Mouse (Mus musculus): ENCODE results near the gene Nfic.

Gene Nfic

DNA sequence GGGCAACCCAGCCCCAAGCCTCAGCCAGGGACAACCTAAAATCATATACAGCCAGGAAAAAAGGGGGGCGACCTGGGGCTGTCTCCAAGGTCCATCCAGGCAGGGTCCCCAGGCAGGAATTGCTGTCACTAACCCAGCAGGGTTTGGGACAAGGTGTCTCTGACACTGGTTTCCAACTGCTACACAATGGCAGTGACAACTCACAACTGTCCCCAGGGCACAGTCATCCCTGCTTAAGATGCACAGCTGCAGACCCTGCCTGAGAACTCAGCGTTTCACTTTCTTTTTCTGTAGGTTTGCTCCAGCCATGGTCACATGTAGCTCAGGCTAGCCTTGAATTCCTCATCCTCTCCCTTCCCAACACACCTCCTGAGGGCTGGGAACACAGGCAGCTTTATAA is 26.3 kb downstream of the Nfic start:
- no peak for DNase-seq

DNA sequence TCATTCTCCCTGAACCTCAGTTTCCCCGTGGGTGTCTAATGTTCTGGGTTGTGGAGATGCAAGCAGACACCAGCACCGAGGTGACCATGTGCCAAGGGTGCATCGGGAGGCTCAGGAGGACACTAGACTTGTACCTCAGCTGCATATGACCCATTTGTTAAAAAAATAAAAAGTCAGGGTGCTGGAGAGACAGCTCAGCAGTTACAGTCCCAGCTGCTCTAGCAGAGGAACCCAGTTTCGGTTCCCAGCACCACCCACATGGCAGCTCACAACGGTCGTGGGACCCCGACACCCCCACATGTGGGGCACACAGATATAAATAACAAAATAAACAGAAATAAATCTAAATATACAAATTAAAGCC is 26.9 kb downstream of the Nfic start:
- DNase-seq: no peak

- DNase-seq: no peak
These were observed 27.5 kb downstream of the Nfic start for GRCm38 (mm10) chr10:81427804-81428506.

DNA sequence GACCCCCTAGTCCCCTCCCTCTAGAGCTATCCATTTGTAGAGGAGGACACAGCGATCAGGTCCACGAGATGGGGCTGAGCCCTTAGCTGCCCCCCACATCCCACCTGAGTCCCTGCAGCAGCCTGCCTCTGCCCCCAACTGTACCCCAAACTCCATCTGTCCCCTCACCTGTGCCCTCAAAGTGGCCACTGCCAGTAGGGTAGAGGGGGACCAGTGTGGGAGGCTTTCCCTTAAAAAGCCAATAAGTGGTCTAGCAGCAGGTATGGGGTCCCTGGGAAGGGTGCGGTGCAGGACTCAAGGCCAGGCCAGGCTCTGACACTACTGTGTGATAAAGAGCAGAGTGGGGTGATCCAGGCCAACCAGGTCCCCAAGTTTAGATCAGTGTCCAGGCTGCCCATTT is 28.1 kb downstream of the Nfic start:
- DNase-seq: peak in 1 of 2 experiments; percentile 8

- DNase-seq: peak in 1 of 2 experiments; percentile 16
These were observed 28.5 kb downstream of the Nfic start for GRCm38 (mm10) chr10:81426897-81427296.

DNA sequence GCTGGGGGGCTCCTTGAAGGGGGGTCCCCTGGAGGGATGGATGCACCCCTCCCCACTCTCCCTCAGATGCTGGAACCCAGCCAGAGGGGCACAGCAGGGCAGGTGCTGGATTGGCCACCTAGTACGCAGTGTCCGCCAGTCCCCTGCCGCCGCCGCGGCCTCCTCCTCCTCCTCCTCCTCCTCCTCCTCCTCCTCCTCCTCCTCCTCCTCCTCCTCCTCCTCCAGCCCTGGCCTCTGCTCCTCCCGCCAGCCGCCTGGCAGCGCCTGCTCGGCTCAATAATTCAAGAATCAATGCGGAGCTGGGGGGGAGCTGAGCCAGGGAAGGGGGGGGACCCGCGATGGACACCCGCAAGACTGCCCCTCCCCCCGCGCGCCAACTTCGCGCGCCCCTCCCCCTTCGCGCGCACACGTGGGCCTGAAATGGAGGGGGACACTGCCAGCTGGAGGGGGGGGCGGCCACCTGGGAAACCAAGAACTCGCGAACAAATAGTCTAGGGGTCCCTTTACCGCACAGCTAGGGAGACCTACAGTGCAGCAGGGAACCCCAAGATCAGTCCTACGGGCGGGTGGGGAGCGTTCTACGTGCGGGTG is 29.3 kb downstream of the Nfic start:
- DNase-seq: peak in 1 of 2 experiments; percentile 2

DNA sequence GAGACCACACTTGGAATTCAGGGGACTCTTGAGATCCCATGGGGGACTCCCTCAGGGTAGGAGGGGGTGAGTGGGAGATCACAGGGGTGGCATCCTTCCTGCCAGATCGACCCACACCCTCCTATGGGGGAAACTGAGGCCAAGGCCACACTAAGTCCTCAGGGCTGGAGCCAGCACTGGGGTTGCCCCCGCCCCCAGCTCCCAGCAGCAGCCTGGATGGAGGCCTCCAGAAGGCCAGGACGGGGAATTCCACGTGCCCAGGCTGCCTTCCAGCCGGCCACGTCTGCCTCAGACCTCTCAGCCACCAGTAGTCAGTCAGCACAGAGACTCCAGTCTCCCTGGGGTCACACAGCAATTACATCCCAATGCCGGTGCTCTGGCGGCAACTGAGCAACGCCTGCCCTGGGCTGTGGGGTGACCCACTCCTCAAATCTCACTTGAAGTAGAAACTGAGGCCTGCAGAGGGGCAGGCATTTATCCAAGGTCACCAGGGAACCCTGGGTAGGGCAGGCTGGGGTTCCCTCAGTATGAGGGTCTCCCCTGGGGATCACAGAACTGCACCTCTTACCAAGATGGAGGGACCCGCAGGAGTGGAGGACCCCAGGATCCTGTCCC is 30.1 kb downstream of the Nfic start:
- peak; percentile 4 to 6 for DNase-seq

- DNase-seq: peak; percentile 5 to 10
These were observed 31.0 kb downstream of the Nfic start for GRCm38 (mm10) chr10:81424246-81425051.

GRCm38 (mm10) chr10:81423476-81424245 is 31.8 kb downstream of the Nfic start:
- DNase-seq: peak in 1 of 2 experiments; percentile 0

GRCm38 (mm10) chr10:81422661-81423217 is 32.7 kb downstream of the Nfic start:
- DNase-seq: no peak

DNA sequence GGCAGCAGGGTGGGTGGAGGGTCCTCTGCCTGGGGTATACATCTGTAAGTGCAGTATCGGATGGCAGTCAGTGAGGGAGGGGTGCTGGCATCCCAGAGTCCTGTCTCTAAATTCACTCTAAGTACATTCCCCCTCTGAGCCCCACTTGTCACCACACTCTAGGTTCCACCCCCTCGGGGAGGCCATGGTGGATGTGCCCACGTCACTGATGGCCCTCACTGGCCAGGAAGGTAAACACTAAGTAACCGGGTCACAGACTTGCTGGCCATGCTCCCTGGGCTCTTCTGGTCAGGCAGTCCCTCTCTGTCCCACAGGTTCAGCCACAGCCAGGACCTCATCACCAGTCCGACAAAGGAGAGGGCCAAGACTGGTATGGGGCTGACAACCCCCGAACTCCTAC is 33.2 kb downstream of the Nfic start:
- peak; percentile 0 to 3 for DNase-seq

DNA sequence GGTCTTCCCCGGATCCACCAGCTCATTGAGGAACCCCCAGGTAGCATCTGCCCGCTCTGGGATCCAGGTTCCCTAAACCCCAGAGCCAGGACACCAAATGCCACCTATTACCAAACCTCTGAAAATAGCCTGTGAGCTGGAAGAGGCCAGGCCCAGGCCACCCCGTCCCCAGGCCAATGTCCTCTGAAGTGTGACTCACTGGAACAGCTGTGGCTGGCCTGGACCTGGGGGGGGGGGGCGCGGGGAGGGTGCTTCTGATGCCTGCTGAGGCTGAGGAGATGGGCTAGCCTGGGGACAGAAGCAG is 33.7 kb downstream of the Nfic start:
- DNase-seq: peak in 1 of 2 experiments; percentile 2

DNA sequence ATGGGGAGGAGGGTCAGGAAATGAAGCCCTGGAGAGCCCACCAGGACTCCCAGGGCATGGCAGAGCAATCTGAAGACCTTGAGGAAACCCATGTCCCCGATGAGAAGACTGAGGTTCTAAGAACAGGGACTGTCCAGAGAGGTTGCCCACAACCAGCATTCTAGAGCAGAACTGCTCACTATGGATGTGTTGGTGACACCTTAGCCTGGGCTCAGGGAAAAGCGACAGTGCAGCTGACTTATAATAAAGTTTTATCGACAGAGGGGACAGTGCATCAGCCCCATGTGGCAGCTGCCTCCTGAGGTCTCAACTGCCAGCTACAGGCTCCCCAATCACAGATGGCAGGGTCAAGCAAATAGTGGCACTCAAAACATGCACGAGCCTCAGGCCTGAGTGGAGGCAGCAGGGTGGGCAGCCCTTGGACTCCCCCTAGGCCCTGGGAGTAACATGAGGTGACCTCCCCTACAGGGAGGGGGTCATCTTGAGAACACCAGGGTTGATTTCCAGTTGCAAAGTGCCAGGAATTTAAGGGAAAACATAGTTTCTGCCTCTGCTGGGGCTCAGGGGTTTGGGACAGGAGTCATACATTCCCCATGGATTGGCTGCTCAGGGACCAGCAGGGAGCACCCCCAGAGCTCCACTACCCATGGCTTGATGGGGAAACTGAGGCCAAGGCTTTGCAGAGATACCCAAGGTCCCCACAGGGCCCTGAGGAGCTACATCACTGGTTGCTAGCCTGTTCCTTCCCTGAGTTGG is 34.2 kb downstream of the Nfic start:
- DNase-seq: peak; percentile 0 to 1

- peak; percentile 3 to 4 for DNase-seq
These were observed 35.2 kb downstream of the Nfic start for GRCm38 (mm10) chr10:81420191-81420767.

GRCm38 (mm10) chr10:81419111-81419928 is 36.1 kb downstream of the Nfic start:
- peak; percentile 0 to 1 for DNase-seq

DNA sequence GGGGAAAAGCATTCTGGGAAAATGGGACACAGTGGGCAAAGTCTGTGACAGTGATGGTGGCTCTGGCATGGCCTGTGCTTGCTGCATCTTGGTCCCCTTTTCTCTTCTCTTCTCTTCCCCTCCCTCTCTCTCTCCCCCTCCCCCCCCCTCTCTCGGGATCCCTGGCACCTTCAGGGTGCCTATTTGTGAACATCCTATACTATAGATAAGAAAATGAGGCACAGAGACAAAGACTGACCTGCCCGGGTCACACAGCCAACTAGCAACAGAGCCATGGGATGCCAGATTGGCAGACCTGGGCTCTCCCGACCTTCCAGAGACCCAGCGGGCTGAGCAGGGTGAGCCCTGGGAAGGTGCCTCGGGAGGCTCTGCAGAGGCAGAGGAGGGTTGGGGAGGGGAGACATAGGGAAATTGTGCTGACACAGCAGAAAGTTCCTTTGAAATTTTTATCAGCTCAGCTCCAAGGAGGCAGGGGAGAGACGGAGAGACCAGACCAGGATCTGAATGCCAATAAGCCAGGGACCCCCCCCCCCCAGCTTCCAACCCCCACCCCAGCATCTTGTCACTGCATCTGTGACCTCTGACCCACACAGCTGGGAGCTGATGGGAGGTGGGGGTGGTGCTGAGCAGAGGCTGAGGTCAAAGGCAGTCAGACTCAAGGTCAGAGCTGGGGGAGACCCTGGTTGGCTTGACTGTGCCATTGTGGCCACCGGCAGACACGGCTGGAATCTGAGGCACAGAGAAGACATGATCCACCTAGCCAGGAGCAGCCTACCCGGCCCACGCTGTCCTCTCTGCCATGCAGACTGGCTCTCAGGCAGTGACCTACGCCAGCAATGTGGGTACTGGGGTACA is 37.0 kb downstream of the Nfic start:
- peak in 1 of 2 experiments; percentile 2 for DNase-seq

DNA sequence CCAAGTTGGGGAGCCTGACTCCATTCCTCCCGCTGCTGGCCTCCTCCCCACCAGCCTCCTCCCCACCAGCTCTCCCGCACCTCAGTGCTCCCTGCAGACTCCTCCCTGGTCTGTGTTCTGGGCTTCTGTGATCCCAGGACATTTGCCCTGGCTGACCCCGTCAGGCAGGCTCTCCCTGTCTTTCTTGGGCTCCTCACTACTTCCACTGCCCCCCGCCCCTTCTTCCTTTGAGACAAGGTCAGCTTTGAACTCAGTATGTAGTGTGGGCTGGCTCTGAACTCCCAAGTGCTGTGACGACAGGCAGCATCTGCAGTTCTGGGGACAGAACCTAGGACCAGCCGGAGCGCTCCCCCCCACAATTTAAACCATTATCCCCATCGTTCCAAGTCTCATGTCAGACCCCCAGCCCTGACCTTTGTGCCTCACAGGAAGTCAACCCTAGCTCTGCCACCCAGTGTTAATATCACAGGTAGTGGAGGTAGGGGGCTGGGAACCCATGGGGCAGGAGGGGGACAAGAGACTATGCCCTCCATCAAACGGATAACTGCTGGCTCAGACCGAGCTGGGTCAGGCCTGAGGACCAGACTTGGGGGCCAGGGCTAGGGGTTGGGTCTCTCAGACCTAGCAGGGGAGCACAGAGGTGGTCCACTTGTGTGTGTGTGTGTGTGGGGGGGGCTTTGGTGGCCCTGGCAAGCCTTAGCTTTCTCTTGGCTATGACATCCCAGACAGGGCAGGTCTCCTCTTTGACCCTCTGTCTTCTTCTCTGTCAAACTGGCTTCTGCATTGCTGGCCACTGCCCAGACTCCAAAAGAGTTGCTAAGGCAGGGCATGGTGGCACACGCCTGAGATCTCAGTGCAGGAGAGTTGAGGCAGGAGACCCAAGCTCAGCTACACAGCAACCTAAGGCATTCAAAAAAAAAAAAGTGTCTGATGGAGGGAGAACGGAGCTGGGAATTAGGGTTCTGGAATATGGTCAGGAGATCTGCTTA is 37.9 kb downstream of the Nfic start:
- DNase-seq: peak in 1 of 2 experiments; percentile 3

All from thymus, adult 18-20 months (tissue).